Mouse (Mus musculus) cerebellum, adult 2 months (tissue): ENCODE data around the gene Rsl24d1. TPM values are rescaled to one million over a fixed set of nuclear protein-coding genes. Genes with fewer than 3 reads are reported as not detected.
"Not testable (repeated sequence)": the region's sequence is repeated elsewhere in the genome, so short reads cannot be mapped to it uniquely, and the experiment has no call there.

Experiments used
- DNase-seq, 2 experiments: peaks; one replicate each; pipeline ENCODE4 v3.0.0; 2021
- H3K27ac ChIP-seq: fragments of 200-500 bp; 2 replicates; pipeline ENCODE4 v1.5.1; 2012; ENCODE audit warnings: low read length, control low read depth, inconsistent platforms; ENCODE audit not compliant: insufficient read depth
- H3K27me3 ChIP-seq: fragments of 200-500 bp; 2 replicates; pipeline ENCODE4 v1.6.1; 2012; ENCODE audit warnings: inconsistent platforms, mild to moderate bottlenecking, low read length, moderate library complexity; ENCODE audit not compliant: control insufficient read depth, insufficient read depth
- H3K4me1 ChIP-seq: fragments of 200-500 bp; 2 replicates; pipeline ENCODE4 v1.6.1; 2011; ENCODE audit warnings: low read length; ENCODE audit not compliant: control insufficient read depth, insufficient read depth
- H3K4me3 ChIP-seq: fragments of 200-500 bp; replicated peaks from 2 replicates; pipeline ENCODE3; 2011; ENCODE audit warnings: mild to moderate bottlenecking, low read depth, low read length, control low read depth; ENCODE audit not compliant: insufficient read depth
- CTCF ChIP-seq: fragments of 200-500 bp; IDR thresholded peaks from 2 replicates; pipeline ENCODE4 v1.5.1; 2011; ENCODE audit warnings: low read depth, mild to moderate bottlenecking, control low read depth, low read length, moderate library complexity, borderline replicate concordance; ENCODE audit not compliant: insufficient read depth
- POLR2A ChIP-seq: fragments of 200-500 bp; IDR thresholded peaks from 2 replicates; pipeline ENCODE4 v1.6.1; 2011; ENCODE audit warnings: low read length, control low read depth, borderline replicate concordance; ENCODE audit not compliant: insufficient read depth
- WGBS: fragments of 180-500 bp; shearing (Covaris S2); methylation state at CpG from one replicate; pipeline ENCODE4 v1.1.7; 2018; 5-methylcytosine and 5-hydroxymethylcytosine counted together
- polyA plus RNA-seq: library from polyadenylated mRNA; depleted of rRNA; stranded (reverse); fragments of >200 nt; gene quantifications from 2 replicates; pipeline ENCODE4 v1.2.3, GENCODE M21; 2012

Rsl24d1 gene
- polyA plus RNA-seq, 1 experiment: 73.7 TPM

DNA sequence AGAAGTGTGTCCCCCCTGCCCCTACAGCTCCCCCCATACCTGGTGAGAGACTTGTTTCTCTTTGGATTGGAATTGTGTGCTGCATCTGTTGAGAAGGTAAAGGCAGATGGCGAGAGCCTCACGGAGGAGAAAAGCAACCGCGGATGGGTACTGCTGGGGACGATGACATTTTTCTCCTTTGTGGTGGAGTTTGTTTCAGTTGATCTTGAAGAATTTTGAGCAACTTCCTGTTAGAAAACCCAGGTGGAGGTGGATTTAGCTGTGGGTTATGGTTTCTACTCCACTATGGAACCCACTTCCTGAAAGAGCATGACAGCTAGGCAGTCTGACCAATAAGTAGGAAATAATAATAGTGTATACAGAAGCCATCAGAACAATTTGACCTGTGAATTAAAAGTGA, 40.1 kb upstream of the Rsl24d1 start:
- TF ChIP-seq CTCF (no peak), POLR2A (no peak)
- Histone ChIP-seq H3K4me3 (no peak overlapping the region), H3K4me1 (peaks cover 3% of the 10 kb centered on the region; the same call in 1 of the 2 replicates), H3K27ac (no peak overlapping the region), H3K27me3 (no peaks in the 10 kb centered on the region)
- DNase-seq: no peak
- WGBS: 41% methylated on average over 5 of the region's 5 CpGs

DNA sequence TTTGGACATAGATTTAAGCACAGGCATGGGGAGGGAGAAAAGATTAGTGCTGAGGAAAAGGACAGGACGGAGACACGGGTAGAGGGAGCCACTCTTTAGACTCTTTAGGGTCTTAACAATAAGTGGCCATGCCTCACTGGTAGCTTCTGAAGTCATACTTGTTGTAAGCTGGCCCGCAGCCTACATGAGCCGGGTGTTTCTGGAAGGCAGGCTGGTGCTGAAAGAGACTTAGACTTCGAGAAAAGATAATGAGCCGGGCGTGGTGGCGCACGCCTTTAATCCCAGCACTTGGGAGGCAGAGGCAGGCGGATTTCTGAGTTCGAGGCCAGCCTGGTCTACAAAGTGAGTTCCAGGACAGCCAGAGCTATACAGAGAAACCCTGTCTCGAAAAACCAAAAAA, 33.9 kb upstream of the Rsl24d1 start:
- not testable (repeated sequence) for H3K27me3 ChIP-seq

DNA sequence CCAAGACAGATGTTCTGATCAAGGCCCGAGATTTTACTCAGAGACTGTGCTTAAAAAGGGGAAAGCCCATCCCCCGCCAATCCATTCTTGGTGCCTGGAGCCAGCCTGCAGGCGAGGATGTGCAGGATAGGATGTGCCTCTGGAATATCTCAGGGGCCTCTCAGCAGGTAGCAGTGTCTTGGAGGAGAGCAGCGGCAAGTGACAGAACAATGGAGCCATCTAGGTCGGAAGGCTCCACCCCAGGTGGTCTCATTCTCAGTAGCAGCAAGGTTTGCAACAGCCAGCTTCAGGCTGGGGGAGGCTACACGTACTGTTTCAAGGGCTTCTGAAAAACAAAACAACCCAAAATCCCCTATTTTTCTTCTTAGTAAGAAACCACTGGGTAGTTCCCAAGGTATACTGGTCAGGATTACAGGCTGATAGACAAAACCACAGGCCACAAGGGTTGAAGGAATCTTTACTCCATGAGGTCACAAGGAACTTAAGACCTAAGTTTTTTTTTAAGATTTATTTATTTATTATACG, 33.4 kb upstream of the Rsl24d1 start:
- no peak overlapping the region for H3K4me3 ChIP-seq
- TF ChIP-seq CTCF (no peak), POLR2A (no peak)
- 60% methylated on average over 7 of the region's 7 CpGs for WGBS
- H3K27ac ChIP-seq: no peak overlapping the region
- peaks cover 23% of the 10 kb centered on the region for H3K4me1 ChIP-seq
- DNase-seq: no peak
- H3K27me3 ChIP-seq: no peaks in the 10 kb centered on the region

More for the DNA sequence above, 33.9 kb upstream of the Rsl24d1 start:
- not testable (repeated sequence) for DNase-seq, H3K4me3 ChIP-seq, H3K27ac ChIP-seq
- peaks cover 20% of the 10 kb centered on the region for H3K4me1 ChIP-seq
- WGBS: 85% methylated on average over 11 of the region's 12 CpGs

DNA sequence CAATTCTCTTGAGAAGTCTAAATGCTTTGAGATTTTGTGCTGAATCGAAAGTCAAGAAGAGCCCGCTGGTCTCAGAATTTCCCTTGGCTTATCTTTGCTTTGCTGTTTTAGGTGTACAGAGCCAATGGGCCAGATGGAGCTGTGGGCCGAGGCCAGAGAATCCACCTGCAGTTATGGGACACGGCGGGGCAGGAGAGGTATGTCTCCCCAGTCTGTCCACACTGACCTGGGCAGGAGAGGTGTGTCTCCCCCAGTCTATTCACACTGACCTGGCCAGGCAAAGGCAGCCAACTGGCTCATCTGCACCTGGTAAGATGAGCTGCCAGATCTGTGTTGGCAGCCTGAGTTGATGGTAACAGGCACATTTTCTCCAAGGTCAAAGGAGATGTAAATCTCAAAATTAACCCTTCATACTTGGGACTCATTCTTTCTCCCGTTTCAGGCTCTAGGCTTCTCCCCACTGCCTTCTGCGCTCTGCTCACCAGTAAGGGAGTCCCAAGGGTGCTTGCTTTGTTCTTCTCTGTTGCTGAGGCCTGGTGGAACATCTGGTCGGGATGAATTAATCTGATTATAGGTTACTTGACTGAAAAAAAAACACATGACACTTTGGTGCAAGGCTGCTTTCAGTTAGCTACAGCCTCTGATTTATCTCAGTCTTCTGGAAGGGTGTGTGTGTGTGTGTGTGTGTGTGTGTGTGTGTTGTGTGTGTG, 30.8 kb upstream of the Rsl24d1 start:
- Histone ChIP-seq H3K4me1 (peaks cover 23% of the 10 kb centered on the region), H3K27ac (peak overlapping the region; percentile 73), H3K27me3 (no peaks in the 10 kb centered on the region), H3K4me3 (no peak overlapping the region)
- WGBS: 13% methylated on average over 8 of the region's 8 CpGs
- DNase-seq: peak; percentile 84 to 92
- no peak for TF ChIP-seq POLR2A
- TF ChIP-seq CTCF: no peak

DNA sequence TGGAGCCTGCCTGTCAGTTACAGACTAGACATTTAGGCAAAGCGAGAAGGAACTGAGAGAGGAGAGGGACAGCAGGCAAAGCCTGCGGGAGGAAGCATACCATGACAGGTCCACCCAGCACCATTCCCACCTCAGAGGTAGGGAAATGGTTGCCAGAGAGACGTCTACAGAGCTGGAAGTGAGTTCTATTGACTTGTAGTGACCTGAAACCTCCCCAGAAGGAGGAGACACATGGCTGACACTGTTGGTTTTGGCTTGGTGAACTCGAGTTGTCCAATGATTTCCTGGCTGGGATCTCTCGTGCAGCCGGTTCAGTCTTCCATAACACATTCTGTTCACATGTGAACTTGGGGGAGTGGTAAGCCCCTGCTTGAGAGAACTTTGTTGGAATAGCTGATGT, 29.3 kb upstream of the Rsl24d1 start:
- Histone ChIP-seq H3K27ac (no peak overlapping the region), H3K27me3 (no peaks in the 10 kb centered on the region), H3K4me3 (no peak overlapping the region), H3K4me1 (peaks cover 23% of the 10 kb centered on the region)
- DNase-seq: no peak
- 29% methylated on average over 6 of the region's 6 CpGs for WGBS
- TF ChIP-seq CTCF: no peak
- no peak for TF ChIP-seq POLR2A

DNA sequence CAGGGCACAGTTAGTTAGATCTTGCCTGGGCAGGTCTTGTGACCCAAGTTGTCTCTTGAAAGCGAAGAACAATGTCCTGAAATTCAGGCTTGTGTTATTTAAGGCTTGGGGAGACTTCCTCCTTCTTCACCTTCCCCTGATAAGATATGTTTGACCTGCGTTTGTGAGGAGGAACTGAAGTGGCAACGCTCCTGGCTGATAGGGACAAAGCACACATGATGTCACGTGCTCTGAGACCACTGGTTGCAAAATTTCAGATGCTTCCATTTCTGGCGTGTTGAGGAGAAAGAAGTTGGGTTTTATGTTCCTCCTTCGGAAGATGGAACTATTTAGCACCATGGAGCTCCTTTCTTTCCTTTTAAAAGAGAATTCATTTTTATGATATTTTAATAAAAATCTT, 27.4 kb upstream of the Rsl24d1 start:
- peaks cover 23% of the 10 kb centered on the region for H3K4me1 ChIP-seq
- no peak overlapping the region for H3K27ac ChIP-seq
- TF ChIP-seq POLR2A (no peak), CTCF (no peak)
- WGBS: 88% methylated on average over 6 of the region's 6 CpGs
- no peaks in the 10 kb centered on the region for H3K27me3 ChIP-seq
- no peak overlapping the region for H3K4me3 ChIP-seq
- no peak for DNase-seq

DNA sequence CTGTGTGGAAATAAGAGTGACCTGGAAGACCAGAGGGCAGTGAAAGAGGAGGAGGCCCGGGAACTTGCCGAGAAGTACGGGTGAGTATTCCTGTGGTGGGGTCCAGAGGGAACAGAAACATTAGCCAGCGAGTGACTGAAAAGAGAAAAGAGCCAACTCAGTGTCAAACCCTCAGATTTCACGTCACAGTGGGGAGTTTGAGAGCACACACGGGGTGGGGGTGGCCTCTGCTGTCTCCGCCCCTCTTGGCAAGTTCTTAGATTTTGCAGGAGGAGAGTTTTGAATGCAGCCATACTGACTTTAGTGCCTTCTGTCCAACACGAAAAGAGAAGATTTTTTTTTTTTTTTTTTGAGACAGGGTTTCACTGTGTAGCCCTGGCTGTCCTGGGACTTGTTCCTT, 26.1 kb upstream of the Rsl24d1 start:
- Histone ChIP-seq H3K4me1 (peaks cover 14% of the 10 kb centered on the region), H3K27ac (no peak overlapping the region), H3K4me3 (no peak overlapping the region), H3K27me3 (no peaks in the 10 kb centered on the region)
- DNase-seq: no peak
- TF ChIP-seq CTCF (no peak), POLR2A (no peak)
- 42% methylated on average over 8 of the region's 8 CpGs for WGBS

DNA sequence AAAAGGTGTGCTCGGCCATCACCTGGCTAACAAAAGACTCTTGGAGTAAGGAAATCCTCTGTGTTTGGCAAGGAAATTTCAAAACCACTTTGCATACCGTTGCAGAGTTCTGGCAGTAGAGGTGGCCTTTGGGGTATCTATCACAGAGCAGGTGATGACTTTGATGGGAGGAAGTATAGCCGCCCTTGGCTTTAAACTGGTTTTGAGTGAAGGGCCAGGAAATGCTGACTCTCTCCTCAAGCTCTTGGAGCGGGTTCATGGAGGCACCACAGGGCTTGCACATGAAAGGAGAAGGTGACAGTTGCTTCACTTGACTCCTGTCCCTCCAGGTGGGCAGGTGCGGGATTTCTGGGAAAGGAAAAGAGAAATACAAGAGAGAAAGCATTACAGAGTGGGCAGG, 25.6 kb upstream of the Rsl24d1 start:
- H3K4me3 ChIP-seq: no peak overlapping the region
- H3K27me3 ChIP-seq: no peaks in the 10 kb centered on the region
- WGBS: 48% methylated on average over 5 of the region's 5 CpGs
- DNase-seq: no peak
- peaks cover 11% of the 10 kb centered on the region for H3K4me1 ChIP-seq
- no peak overlapping the region for H3K27ac ChIP-seq
- TF ChIP-seq POLR2A (no peak), CTCF (no peak)
